Mouse (Mus musculus) left cerebral cortex, adult 2 months (tissue): ENCODE results near the gene Zfp282. TPM values are rescaled to one million over a fixed set of nuclear protein-coding genes. Genes with fewer than 3 reads are reported as not detected.
A peak's percentile ranks its signal among the peaks of the same experiment; 100 is the strongest.

Experiments used
- DNase-seq, 2 experiments: peaks; one replicate each; pipeline ENCODE4 v3.0.0; 2021 to 2022; ENCODE audit warnings: low spot score in 2 of 2, mixed read lengths in 1 of 2; ENCODE audit errors: extremely low spot score in 1 of 2
- H3K27ac ChIP-seq: fragments of 200-600 bp; 2 replicates; pipeline ENCODE4 v1.8.1; 2022
- H3K4me3 ChIP-seq: fragments of 200-600 bp; 2 replicates; pipeline ENCODE4 v1.8.1; 2022
- CTCF ChIP-seq: fragments of 200-600 bp; IDR thresholded peaks from 2 replicates; pipeline ENCODE4 v1.8.1; 2022; ENCODE audit warnings: antibody characterized with exemption, mild to moderate bottlenecking, moderate library complexity
- intact Hi-C: fragments of 180-260 bp; cut with DNase I; formaldehyde crosslinking; loops from one replicate; pipeline ENCODE4 v1.15.1; 2025
- long read RNA-seq, 2 experiments: library from polyadenylated mRNA; stranded (forward); transcript quantifications; one replicate each; pipeline ENCODE4 v2.0.0; 2021; ENCODE audit warnings: borderline mapping rate in 2 of 2
- total RNA-seq, 2 experiments: library from RNA; stranded (reverse); gene quantifications; 2 replicates each; pipeline ENCODE4 v1.2.3; 2021

Gene Zfp282
- total RNA-seq, result 10 to 100 TPM; 12.3 to 13.2 TPM
- long read RNA-seq, experiment 1, full-length matches to known transcripts, result 24 of 27 reads
- long read RNA-seq, experiment 1, partial matches to known transcripts, result 2 of 27 reads
- long read RNA-seq, experiment 1, other reads (novel, unspliced or antisense), result 1 of 27 reads
- long read RNA-seq, experiment 2, full-length matches to known transcripts, result 21 of 26 reads
- long read RNA-seq, experiment 2, partial matches to known transcripts, result 3 of 26 reads
- long read RNA-seq, experiment 2, other reads (novel, unspliced or antisense), result 2 of 26 reads

DNA sequence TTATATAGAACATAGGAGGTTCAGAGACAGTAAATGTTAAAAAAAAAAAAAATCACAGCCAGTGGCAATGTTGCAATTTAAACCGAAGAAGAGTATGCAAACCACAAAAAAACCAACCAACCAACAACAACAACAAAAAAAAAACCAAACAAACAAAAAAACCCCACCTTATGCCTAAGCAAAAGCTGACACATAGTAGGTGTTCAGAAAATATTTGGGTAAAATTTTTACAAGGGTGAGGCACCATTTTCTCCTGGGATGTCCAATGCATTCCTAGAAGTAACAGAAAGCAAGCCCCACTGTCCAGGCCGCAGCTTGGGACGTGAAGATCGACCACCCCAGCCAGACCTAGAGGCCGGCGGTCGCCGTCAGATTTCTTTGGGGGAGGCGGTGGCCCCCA is at the start of gene Zfp282:
Gene Zfp282, plus strand, starts transcription at position 147 of the 400 bp plus-strand sequence.
- DNase-seq, result no peak
- TF ChIP-seq CTCF, result no peak
- Histone ChIP-seq H3K27ac (peak within 1 kb of the TSS; percentile 97), H3K4me3 (peak within 1 kb of the TSS; percentile 94)
- intact Hi-C loops, result loop anchor here (2.0 to 5.0 kb wide), 2 partner anchors 40 to 44 kb away; partner anchors contain the start of genes Zfp212 and Zfp398

DNA sequence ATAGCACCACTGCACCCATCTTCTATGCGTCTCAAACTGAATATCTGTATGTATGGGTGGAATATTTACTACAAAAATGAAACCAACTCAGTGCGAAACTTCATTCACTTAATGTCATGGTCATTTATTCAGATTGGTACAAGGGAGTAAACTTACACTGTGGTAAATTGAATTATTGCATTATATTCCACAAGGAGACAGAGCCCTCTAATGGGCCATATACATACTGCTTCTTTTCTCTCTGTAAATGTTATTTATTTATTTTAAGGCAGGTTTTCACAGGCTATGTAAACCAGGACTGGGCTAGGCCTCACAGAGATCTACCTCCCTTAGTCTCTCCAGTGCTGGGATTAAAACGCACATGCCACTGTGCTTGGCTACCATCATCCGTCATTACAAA is 49.5 kb upstream of the Zfp282 start:
- H3K27ac ChIP-seq, result no peak overlapping the region
- no peak overlapping the region for H3K4me3 ChIP-seq
- TF ChIP-seq CTCF, result no peak; the same call in 1 of the 2 replicates
- intact Hi-C loops, result no loop called here
- DNase-seq, result no peak

DNA sequence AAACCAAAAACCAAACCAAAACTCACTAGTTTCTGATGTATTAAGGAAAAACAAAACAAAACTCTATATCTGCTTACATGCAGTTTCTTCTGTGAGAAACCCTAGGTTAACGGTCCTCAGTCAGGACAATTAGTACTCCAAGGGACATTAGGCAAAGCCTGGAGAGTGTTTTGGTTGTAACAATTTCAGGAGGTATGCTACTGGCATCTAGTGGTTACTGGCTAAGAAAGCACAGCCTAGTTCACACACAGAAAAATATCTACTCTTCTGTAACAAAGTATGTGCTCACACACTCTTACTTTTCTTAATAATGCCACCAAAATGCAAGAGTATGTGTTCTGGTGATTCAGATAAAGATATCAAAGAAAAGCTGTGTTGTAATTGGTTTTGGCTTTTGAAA is 48.1 kb upstream of the Zfp282 start:
- no peak overlapping the region for H3K4me3 ChIP-seq
- DNase-seq, result no peak
- peak; percentile 54 for TF ChIP-seq CTCF
- intact Hi-C loops, result loop anchor here (1.0 kb wide), 1 partner anchor 30 kb away; no protein-coding TSS in a partner anchor
- H3K27ac ChIP-seq, result no peak overlapping the region

- peak within 1 kb of the TSS; percentile 88 for H3K4me3 ChIP-seq
- intact Hi-C loops, result no loop called here
- TF ChIP-seq CTCF, result peak; percentile 98
- peak; percentile 91 to 95 for DNase-seq
- peak within 1 kb of the TSS; percentile 74 for H3K27ac ChIP-seq
These were observed 46.6 kb upstream of the Zfp282 start, which contains the start of gene Zfp786 for GRCm38 (mm10) chr6:47830104-47831078. TSS of gene Zfp786 (minus strand) at chr6:47830867.

- TF ChIP-seq CTCF, result no peak
- H3K27ac ChIP-seq, result no peak overlapping the region
- intact Hi-C loops, result no loop called here
- H3K4me3 ChIP-seq, result no peak overlapping the region
- no peak for DNase-seq
These were observed 44.8 kb upstream of the Zfp282 start for GRCm38 (mm10) chr6:47832220-47832619.

DNA sequence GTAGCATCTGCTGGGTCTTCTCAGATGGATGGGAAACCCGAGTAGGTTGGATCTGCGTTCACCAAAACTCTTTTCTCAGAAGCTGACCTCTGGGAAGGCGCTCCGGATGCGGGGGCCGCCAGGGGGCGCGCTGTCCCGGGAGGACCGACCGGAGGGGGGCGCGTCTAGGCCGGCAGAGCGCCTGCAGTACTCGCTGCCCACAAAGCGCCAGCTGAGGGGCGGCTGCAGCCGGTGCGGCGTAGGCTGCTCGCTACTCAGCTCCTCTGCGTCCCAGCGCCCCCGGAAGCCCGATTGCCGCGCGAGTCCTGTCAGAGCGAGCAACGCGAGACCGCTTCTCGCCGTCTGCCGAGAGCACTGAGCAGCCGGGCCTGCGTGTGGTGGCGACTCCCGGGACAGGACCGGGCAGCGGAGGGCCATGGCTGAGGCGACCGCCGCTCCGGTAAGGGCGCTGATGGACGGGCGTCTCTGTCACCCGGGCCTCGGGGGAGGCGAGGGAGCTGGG is 41.5 kb upstream of the Zfp282 start, which contains the start of gene Zfp398:
Gene Zfp398, plus strand, starts transcription at position 180 of the 502 bp plus-strand sequence.
- intact Hi-C loops, result loop anchor here (2.0 to 5.0 kb wide), 3 partner anchors 23 to 252 kb away; partner anchors contain the start of genes Pdia4, Zfp282 and Zfp746
- DNase-seq, result peak; percentile 94 to 97
- H3K4me3 ChIP-seq, result peak within 1 kb of the TSS; percentile 87
- peak within 1 kb of the TSS; percentile 90 for H3K27ac ChIP-seq
- TF ChIP-seq CTCF, result peak; percentile 100

GRCm38 (mm10) chr6:47835984-47836521 is 41.0 kb upstream of the Zfp282 start:
- H3K27ac ChIP-seq, result peak overlapping the region; percentile 90
- TF ChIP-seq CTCF, result no peak
- intact Hi-C loops, result loop anchor here (2.0 to 5.0 kb wide), 3 partner anchors 23 to 251 kb away; partner anchors contain the start of genes Pdia4, Zfp282 and Zfp746
- peak overlapping the region; percentile 87 for H3K4me3 ChIP-seq
- DNase-seq, result peak; percentile 35 to 62

- DNase-seq, result no peak
- intact Hi-C loops, result loop anchor here (5.0 kb wide), 2 partner anchors 40 to 250 kb away; partner anchors contain the start of genes Zfp282 and Zfp746
- no peak overlapping the region for H3K27ac ChIP-seq
- TF ChIP-seq CTCF, result no peak
- no peak overlapping the region for H3K4me3 ChIP-seq
These were observed 39.4 kb upstream of the Zfp282 start for GRCm38 (mm10) chr6:47837630-47838029.

GRCm38 (mm10) chr6:47841077-47841476 is 35.9 kb upstream of the Zfp282 start:
- DNase-seq, result no peak
- Histone ChIP-seq H3K27ac (no peak overlapping the region), H3K4me3 (no peak overlapping the region)
- intact Hi-C loops, result no loop called here
- no peak for TF ChIP-seq CTCF

- intact Hi-C loops, result no loop called here
- no peak overlapping the region for H3K4me3 ChIP-seq
- no peak for DNase-seq
- TF ChIP-seq CTCF, result no peak
- H3K27ac ChIP-seq, result no peak overlapping the region
These were observed 35.2 kb upstream of the Zfp282 start for GRCm38 (mm10) chr6:47841831-47842230.

DNA sequence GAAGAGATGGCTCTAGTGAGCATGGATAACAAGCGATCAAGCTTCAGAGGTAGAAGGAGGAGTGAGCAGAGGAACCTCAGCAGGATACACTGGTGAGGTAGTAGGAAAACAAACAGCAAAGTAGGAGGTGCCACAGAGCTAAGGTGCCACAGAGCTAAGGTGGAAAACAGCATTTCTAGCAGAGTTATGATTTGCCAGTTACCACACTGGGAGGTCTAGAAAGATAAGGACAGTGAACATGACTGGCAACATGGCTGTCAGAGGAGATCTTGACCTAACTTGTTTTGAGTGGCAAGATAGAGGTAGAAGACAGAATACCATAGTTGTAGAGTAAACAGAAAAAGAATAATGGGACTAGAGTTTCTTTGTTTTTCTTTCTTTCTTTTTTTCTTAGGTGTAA is 34.7 kb upstream of the Zfp282 start:
- DNase-seq, result no peak
- Histone ChIP-seq H3K4me3 (no peak overlapping the region), H3K27ac (no peak overlapping the region)
- intact Hi-C loops, result no loop called here
- no peak for TF ChIP-seq CTCF
